Mouse (Mus musculus) skeletal muscle tissue, adult 2 months (tissue): ENCODE results near the gene Plaur.

Source experiments
- DNase-seq: peaks from one replicate; pipeline ENCODE4 v3.0.0-alpha.2; 2012; ENCODE audit warnings: low read depth, low spot score

Gene Plaur

DNA sequence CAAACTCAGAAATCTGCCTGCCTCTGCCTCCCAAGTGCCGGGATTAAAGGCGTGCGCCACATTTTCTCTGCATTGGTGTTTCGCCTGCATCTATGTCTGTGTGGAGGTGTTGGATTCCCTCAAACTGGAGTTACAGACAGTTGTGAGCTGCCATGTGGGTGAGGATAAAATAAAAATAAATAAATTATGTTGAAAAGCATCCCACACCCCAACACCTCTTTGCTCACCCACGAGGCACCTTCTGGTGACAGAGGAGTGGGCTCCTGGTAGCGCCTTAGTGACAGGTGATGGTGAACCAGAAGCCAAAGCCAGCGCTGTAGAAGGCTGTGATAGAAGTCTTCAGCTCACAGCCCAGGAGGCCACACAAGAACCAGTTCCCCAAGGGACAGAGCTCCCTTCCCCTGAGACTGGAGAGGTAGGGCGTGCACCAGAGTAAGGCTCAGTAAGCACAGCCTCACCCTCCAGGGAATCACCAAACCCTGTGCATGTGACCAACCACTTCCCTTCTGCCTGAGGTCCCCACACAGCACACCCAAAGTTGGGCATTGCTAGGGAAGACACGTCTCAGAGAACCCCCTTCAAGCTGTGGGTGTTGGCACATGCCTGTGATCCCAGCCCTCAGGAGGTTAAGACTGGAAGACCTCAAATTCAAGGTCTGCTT lies 16.9 kb upstream of the Plaur start:
- DNase-seq = no peak

DNA sequence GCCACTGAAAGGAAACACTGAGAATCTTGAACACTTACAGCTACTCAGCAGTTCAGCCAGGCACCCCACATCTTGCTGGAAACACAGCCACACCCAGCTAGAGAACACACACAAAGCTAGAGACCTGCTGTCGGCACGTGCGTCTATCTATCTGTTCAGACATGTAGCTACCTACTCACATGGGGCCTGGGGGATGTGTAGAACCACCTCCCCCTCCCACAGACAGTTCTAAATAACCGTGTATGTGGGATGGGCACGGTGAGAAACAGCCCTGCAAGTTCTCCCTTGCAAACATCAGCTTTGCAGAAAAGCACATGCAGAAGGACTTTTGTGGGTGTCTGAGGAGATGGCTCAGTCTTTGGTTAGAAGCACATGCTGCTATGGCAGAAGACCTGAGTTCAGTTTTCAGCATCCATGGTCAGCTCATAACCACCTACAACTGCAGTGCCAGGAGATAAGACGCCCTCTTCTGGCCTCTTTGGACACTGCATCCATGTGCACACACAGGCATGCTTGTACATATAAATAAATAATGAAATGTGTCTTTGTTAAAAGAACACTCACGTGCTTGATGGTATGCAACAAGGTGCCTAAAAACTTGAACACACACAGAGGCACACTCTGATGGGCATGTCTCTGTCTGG lies 15.5 kb upstream of the Plaur start:
- no peak for DNase-seq

DNA sequence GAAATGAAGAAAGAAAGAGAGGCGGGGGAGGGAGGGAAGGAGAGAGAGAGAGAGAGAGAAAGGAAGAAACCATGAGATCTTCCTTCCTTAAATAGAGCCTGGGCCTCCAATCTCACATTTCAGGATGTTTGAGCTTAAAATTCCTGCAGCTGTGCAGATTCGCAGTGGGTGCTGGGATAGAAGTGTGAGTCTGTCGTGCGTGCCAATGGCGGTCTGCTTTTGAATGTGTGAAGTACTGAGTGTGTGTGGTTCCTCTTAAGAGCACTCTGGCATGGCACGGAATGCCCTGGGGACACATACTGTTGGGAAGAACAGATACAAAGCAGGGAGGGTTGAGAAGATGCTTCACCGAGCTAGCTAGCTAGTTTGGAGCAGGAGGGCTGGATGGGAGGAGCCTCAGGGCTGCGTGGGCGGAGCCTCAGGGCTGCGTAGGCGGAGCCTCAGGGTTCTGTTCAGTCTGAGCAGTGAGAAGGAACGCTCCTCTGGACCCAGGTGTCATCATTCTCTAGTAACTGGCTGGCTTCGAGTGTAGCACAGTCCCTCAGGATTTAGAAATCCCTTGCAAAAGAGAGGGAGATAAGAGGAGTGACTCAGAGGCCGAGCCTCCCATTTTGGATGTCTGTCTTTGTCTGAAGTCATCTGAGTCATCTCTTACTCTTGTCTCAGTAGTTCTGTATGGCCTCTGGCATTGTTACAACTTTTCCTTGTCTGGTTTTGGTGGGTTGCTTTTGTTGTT lies 13.3 kb upstream of the Plaur start:
- DNase-seq = no peak

DNA sequence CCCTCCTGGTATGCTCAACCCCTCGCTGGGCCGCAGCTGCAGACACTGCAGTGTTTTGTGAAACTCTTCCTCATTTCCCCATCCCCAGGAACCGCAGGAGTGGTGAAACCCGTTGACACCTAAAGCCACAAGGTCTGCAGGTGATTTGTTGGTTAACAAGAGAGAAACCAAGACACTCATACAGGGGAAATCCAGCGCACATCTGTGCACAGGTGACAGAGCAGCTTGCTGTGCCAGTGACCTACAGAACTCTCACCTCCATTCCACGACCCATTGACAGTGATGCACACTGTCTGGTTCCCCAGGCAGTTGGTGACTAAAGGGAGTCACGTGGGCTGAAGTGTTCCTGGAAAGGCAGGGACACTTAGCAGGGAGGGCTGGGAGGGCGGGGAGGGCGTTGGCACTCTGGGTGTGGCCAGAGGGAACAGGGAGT lies 11.7 kb upstream of the Plaur start:
- no peak for DNase-seq

DNA sequence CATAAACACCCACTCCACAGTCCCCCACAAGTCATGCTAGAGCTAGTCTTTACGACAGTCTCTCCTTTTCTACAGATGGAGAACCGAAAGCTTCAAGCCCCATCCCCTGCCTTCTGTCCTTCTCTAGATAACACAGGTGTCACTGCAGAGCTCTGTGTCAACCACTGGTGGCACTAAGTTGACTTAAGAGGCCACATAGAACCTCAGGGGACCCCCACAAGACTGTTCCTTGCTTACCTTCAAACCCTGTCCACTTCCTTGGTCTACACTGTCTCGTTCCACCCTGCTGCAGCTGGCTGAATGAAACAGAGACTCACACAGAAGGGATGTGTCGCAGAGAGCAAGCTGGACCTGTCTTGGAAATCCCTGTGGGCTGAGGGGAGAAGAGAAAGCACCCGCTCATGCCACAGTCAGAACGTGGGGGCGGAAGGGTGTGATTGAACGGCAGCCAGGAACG lies 10.4 kb upstream of the Plaur start, which contains the start of gene Irgc1:
Gene Irgc1, minus strand, starts transcription at position 443 of the 457 bp plus-strand sequence.
- DNase-seq = no peak

DNA sequence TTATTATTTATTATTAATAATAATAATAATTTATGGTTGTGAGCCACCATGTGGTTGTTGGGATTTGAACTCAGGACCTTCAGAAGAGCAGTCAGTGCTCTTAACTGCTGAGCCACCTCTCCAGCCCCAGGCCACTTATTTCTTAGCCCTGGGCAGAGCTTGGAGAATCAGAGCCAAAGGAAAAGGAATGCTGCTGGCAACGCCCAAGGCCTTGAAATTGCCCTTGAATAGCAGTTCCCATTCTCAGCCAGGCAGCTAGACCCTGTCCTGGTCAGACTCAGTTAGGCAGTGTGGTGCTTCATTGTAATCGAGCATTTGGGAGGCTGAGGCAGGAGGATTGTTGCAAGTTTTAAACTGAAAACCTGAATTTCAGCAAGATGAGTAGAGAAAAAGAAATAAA lies 8.1 kb upstream of the Plaur start:
- no peak for DNase-seq

DNA sequence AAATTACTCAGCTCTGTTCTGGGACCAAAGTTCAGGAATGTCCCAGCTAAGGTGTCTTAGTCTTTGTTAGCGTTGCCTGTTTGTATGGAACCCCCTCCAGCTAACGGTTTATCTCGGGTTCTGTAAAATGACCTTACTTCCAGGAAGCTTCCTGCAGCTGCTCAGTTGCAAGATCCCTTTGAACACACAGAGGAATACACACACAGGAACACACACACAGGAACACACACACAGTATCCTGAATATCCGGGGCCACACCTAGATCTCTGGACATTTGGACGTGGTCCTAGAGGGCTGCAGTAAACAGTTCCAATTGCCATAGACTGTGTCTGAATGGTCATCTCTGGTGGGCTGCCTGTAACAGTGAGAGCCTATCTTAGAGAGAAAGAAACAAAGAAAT lies 6.6 kb upstream of the Plaur start:
- DNase-seq = no peak

DNA sequence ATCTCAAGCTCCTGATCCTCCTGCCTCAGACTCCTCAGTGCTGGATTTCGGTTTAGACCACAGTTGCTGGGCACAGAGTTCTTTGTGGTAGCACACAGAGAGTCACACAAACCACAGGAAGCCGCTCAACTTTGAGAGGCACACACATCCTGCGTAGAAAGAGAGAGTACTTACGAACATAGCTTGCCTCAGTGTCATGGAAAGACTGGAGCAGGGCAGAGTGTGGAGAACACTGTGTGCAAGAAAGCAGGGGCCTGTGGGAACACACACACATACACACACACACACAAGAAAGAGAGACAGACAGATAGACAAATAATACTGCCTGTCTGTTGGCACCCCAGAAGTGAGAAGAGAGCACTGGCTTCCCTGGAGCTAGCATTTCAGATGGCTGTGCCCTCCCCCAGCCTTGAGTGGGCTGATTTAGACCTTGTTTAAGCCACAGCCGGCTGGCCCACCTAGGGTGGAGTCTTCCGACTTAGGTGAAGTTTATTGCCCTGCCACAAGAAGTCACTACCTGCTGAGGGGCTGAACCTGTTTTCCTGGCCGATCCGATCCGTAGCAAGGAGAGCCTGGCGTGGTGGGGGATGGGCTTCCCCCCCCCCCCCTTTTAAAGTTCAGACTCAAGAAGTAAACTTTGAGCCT lies 4.4 kb upstream of the Plaur start:
- DNase-seq = no peak

DNA sequence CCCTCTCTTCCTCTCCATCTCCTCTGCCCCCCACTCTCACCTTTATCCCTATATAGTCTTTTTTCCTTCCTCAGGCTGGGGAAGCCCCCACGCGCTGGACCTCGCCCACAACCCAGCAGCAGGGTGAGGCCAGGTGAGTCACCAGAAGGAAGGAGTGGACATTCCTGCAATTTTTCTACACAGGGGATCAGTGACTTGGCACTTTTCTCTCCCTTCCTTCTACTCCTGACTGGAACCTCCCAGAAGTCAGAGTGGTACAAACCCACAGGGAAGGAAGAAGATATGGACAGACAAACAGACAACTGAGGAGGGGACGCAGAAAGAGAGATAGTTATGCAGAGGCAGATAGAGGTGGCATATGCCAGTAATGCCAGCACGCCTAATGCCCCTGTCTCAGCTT lies 2.8 kb upstream of the Plaur start:
- no peak for DNase-seq

DNA sequence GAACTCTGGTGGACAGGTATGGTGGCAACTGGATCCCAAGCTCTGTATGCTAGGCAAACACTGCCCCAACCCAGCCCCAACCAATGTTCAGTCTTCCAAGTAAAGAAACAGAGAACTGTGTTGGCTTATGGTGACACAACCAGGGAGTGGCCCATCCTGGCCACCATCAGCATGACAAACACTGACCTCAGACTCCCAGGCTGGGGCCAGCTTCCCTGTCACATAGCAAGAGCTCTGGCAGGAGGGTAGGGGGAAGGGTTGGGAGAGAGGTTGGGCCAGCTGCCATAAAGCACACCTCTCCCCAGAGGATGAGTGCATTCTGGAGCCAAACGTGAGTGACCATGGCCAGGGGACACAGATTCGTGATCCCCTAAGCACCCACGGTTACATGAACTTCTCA lies 2.4 kb upstream of the Plaur start:
- no peak for DNase-seq

DNA sequence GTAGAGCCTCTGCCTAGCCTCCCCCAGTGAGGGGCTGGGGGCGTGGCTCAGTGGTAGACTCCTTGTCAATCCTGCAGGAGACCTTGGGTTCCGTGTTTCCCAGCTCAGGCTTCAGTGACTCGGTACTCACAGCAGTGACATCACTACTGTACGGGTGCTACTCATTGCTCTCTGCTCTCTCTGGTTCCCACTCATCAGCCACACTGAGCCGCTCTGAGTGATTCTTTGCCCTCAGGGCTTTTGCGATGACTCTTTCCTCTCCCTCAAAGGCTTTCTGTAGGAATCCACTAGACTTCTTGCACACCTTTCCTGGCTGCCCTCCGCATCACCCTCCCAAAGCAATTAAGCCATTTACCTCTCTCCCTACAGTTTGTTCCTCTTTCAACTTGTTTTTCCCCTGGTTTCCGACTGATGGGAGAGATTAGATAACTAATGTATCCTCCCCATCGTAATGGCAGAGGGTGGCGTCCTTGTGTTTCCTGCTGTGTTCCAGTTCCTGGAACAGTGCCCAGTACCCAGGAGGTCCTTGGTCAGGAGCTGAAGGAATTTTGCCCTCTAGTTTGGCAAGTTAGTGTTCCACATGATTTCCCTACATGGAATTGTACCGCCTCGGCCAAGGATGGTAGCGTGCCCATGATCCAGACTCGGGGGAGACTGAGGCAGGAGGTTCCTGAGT lies 770 bp upstream of the Plaur start:
- DNase-seq = no peak

DNA sequence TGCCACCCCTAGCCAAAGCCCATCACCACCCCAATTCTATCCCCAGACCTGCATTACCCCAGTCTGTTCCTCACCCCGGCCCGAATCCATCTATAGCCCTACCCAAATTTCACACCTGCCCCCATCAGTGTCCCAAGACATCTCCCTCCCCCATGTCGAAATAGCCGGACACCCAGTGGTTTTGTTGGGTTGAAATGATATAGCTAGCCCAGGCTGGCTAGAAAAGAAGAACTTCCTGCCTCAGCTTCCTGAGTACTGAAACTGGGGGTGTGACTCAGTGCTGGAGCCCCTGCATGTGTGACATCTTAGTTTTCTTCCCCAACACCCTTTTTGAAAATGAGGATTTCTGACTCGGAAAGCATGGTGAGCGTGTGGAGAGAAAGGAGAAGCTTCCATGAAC lies 4.6 kb downstream of the Plaur start:
- no peak for DNase-seq

DNA sequence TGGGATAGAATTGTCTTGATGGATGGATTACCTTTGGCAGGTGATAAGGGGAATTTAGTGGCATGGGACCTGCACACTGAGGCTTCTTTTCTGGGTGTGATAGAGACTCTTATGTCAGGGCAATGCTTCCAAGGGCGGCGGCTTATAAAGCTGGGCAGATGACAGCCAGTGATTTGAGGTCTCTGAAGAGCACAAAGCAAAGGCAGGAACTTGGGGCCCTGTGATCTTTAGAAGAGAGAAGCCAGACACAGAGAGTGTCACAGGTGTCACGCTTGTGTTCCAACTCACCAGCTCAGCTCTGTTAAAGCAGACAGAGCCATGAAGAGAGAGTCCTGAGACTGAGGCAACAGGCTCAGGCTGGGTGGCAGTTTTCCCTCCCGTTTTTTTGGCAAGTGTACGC lies 5.6 kb downstream of the Plaur start:
- DNase-seq = no peak

DNA sequence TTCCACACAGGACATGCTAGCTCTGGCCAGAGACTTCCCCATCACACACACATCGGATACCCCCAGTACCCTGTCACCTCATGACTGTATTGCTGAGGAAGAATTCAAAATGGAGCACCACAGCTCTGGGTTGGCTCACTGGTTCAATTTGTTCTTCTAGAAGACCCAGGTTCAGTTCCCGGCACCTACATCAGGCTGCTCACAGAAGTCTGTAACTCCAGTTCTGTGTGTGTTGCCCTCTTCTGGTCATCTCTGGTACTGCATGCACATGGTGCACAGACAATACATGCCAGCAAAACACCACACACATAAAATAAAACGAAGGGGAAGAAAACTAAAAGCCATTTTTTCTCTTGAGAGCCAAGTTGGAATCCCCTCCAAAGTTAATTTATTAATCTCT lies 6.8 kb downstream of the Plaur start:
- no peak for DNase-seq

DNA sequence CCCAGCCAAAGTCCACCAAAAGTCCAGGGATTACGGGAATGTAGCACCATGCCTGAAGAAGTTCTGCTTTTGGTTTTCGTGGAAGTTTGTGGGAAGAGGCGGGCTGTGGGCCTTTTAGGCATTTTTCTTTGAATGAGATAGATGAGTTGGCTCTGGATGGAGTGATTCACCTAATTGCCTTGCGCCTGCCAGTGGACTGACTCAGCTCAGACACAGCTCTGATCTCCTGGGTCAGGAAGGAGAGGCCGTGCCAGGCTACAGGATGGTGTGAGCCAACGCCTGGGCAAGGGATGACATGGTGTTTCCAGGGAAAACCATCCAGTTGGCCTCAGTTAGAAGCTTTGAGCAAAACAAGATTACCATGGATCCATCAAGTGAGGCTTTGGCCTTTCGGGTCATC lies 8.1 kb downstream of the Plaur start:
- no peak for DNase-seq

DNA sequence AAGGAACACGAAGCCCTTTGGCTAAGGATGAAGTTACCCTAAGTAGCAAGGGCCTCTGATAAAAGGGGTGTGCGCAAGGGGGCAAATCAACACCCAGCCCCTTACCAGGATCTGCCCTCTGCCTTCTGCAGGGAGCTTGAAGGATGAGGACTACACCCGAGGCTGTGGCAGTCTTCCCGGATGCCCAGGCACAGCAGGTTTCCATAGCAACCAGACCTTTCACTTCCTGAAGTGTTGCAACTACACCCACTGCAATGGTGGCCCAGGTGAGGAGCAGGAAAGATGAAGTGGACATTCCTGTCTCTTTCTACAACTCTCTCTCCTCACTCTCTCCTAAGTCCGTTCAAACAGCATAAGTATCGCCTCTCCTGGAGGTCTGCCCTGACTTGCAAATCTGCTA lies 10.2 kb downstream of the Plaur start:
- DNase-seq = no peak

DNA sequence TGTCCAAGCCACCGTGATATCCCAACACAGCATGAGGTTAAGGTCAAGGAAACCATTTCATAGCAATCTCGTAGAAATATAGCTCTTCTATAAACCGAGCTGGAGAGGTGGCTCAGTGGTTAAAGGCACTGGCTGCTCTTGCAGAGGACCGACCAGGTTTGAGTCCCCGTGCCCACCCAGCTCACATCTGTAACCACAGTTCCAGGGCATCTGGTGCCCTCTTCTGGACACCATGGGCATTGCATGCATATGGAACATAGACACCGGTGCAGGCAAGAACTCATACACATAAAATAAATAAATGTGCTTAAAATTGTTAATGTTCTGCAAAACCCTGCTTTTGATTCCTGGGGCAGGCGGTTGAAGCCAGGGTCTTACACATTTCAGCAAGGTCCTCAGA lies 10.7 kb downstream of the Plaur start:
- DNase-seq = no peak

DNA sequence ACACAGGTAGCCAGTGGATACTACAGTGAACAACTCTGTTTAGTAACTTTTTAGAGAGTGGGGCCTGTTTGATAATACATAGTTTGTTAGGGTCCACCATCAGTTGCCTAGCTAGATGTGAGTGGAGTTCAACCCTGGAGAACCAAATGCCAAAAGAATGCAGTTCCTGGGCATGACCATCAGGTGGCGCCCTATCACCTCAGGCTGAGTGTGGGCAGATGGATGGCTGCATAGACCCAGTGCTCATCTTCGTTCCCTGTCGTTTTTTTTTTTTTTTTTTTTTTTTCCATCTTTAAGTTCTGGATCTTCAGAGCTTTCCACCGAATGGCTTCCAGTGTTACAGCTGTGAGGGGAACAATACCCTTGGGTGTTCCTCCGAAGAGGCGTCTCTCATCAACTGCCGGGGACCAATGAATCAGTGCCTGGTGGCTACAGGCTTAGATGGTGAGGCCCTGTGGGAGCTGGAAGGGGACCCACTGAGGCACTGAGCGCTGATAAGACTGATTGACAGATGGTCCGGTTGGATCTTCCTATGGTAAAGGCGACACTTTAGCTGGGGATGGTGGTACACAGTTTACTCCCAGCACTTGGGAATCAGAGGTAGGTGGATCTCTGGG lies 11.7 kb downstream of the Plaur start:
- DNase-seq = no peak

DNA sequence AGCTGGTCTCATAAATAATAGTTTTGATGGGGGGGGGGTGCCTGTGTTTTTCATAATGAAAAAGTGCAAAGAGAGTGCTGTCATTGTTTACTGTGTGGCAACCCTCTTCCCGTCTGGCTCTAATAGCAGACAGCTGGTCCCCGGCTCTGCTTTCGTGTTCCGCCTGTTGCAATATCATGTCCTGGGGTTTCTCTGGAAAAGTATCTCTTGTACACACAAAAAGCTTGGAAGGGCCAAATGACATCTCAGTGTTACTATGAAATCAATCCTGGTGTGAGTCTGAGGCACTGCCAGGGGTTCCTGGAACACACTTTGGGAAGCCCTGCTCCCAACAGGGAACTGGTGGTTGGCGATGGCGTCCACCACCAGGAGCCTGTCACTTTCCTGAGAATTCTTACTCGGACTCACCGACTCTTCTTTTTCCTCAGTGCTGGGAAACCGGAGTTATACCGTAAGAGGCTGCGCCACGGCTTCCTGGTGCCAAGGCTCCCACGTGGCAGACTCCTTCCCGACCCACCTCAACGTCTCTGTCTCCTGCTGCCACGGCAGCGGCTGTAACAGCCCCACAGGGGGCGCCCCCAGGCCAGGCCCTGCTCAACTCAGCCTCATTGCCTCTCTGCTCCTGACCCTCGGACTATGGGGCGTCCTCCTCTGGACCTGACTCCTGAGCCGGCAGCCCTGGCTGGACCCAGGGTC lies 12.7 kb downstream of the Plaur start:
- DNase-seq = no peak

DNA sequence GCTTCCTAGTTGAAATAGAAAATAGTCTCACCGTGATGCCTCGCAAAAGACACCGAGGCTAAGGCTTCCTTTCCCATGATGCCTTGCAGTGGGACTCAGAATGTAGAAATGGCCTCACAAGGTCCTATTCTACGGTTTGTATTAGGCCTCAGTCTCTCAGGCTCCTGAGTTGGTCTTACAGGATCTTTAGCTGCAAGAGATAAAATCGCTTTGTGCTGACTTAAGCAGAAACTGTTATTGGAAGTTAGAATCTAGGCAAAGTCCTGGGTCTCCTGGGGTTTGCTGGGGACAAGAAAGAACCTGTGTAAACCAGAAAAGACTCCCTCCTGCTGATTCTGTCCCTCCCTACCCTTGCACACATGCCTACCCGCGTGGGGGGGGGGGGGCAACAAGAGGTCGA lies 14.1 kb downstream of the Plaur start:
- no peak for DNase-seq

DNA sequence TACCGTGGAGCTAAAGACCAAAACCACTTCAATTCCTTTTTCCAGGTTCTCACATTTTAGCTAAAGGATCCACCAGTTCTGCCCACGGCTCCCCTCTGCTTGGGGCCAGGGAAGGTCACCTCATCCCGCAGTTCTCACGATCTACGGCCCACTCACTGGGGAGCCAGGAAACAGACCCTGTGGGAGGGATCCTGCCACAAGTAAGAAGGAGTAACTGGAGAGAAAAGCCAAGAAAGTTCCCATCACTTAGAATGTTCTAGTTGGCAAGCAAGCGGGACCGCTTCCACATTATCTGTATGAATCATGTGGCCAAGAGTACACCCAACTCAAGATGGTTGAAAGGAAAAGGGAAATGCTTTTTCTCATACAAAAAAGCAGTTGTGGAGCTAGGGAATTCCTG lies 14.6 kb downstream of the Plaur start:
- DNase-seq = no peak
